Mouse (Mus musculus) kidney, postnatal 14 days (tissue): ENCODE measurements around the gene Igf1r.

Experiments used
- DNase-seq: peaks from one replicate; pipeline ENCODE4 v3.0.0; 2022; ENCODE audit warnings: mixed read lengths

Igf1r gene

DNA sequence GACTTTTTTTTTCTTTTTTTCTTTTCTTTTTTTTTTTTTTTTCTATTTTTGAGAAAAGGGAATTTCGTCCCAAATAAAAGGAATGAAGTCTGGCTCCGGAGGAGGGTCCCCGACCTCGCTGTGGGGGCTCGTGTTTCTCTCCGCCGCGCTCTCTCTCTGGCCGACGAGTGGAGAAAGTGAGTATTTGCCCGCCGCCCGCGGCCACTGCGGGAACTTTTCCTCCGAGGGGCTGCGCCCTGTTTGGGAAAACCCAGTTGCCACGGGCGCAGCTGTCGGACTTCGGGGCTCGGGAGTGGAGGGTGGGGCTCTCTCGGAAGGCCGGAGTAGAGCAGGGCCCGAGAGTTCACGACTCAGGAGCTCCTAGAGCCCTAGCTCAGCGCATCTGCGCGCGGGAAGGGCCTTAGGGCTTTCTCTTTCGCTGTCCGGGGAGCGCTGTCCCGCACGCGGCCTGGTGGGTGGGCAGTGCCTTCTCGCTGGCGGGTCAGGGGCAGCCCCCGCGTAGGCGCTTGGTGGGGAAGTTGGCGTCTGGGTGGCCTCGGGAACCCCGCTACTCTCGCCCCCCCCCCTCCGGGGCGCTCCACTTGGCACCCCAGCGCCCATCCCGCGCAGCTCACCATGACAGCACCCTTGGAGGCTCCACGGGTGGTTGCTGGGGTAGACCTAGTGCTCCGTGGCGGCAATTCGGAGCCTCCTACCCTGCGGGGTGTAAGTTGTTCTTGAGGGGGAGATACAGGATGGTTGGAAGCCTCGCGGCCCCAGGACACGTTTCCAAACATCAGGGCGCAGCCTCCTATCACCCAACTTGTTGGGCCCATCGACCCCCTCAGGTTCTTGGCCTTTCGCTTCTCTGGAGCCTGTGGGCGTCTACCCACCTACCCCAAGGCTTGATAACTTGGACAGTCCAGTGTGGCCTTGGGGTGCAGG is at the start of gene Igf1r:
Gene Igf1r, plus strand, starts transcription at position 51 of the 924 bp plus-strand sequence.
- peak; percentile 60 for DNase-seq

DNA sequence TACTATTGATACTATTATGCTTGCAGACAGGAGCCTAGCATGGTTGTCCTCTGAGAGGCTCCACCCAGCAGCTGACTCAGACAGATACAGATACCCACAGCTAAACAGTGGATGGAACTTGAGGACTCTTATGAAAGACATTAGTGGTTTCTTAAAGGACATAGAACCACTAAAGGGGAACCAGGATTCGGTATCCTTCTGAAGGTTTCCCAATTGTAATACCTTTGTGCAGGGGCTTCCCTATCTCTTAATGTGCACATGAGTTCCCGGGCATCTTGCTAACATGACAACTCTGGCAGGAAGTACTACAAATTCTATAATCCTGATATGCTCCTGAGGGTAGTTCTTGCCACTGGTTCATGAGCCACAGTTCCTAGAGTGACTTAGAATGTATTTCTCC is 46.3 kb upstream of the Igf1r start:
- DNase-seq, result no peak

DNA sequence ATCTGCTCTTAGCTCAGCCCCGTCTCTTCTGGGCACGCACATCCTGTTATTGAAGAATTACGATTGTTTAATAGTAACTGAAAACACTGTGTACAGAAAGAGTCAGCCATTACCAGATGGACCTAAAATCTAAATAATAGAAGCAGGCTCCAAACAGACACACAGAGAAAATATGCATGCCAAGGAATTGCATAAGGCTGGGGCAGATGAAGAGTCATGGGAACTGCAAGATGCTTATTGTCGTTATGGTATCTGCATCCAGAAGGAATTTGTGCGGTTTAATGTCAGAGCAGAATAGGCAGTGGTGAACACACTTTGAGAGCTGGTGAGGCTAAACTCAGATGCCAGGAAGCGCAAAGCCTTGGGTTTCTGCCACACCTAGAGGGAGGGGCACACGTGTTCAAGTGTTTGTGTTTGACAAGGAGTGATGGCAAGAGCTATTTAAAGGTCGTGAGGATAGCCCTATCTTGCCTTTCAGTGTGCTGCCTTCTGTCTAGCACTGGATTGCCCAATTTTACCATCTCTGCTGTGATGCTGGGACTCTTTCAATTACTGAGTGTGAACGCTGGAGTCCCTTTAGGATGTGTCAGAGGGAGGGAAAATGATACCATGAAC is 44.7 kb upstream of the Igf1r start:
- DNase-seq, result no peak

DNA sequence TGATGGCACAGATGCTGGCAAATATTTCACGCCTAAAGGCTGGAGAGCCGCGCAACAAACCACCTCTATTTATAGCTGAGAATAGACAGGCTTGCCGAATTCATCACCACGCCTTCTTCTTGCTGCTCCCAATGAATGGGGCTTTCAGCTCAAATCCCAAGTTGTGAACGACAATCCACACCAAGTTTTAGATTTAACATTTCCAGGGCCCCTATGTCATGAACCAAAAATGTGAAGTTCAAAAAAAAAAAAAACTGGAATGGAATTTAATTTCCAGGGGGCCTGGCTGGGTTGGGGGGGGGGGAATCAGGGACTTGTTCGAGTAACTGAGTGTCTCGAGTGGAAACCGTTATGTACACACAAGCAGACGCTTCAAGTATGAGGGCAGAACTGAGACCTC is 42.1 kb upstream of the Igf1r start:
- no peak for DNase-seq

DNA sequence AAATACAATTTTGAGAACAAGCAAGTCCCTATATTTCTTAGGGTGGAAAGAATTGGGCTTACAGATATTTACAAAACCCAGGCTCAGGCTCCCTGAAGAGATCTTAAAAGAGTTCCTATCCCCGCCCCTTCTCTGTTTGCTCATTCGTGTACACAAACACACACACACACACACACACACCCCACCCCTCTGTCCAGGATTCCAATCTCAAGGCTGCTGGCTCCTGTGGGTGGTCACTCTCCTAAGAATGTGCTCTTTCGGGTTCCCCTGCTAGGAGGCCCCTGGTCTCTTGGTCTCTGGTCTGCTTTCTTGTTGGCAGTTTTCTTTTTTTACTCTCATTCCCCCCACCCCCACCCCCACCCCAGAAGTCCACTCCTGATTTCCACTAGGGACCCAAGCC is 41.7 kb upstream of the Igf1r start:
- no peak for DNase-seq

DNA sequence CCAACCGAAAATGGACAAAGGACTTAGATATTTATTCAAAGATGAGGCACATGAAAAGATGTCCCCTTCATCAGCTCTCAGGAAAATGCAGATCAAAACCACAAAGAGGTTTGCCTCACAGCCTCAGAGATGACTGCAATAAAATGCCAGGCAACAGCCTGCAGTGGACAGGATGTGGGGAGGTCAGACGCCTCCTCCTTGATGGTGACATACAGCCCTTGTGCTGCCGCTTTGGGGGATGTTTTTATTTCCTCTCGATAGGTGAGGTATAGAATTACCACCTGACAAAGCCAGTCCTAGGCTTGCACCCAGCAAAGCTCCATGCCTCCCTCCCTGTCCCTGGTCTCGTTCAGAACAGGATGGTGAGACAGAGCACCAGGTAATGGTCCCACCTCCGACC is 40.8 kb upstream of the Igf1r start:
- DNase-seq, result no peak

DNA sequence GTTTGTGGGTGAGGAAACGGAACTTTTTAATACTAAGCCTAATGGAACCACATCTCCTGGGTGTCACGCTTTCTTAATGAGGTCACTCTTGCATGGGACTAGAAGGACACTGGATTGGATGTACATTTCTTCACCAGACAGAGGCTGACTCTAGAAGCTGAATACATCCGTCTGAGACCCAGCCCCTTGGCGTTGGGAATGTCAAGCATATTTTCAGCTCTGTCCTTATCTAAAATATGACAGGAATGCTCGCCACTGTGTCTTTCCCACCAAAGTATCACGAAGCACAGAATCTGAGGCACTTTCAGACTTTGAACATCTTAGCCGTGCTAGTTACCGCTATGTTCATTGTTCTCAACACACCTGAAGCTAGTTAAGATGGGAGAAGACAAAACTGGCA is 35.7 kb upstream of the Igf1r start:
- DNase-seq, result no peak

DNA sequence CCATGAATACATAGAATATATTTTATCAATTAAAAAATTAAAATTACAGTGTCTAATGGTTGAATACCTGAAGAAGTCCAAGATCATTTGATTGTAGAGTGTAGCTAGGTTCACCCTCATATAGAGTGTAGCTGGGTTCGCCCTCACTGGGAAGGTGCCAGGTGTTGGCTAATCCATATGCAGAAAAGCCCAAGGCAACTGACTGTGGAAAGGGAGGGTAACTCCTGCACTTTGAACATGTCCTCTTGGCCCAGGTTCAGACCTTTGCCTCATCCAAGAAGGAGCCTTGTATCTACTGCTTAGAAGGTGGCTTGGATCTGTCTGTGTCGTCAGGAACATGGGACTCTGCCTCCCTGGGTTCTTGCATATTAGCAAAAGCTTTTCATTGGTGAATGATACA is 34.9 kb upstream of the Igf1r start:
- peak; percentile 77 for DNase-seq

DNA sequence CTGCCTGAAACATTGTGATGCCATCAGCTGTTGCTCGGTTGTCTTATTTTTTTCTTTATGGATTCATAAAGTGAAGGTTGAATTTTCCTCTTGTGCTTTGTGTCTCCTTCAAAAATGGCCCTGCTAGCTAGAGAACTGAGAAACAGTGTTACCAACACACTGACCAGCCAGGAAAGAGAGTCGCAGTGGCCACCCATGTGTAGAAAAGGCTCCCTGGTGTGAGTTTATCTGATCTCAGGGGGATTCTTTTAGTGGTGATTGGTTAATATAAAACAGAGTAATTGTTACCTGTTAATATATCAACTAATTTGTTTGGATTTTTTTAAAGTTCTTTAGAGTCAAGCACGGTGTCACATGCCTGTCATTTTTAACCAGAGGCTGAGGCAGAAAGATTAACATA is 33.2 kb upstream of the Igf1r start:
- DNase-seq, result no peak

DNA sequence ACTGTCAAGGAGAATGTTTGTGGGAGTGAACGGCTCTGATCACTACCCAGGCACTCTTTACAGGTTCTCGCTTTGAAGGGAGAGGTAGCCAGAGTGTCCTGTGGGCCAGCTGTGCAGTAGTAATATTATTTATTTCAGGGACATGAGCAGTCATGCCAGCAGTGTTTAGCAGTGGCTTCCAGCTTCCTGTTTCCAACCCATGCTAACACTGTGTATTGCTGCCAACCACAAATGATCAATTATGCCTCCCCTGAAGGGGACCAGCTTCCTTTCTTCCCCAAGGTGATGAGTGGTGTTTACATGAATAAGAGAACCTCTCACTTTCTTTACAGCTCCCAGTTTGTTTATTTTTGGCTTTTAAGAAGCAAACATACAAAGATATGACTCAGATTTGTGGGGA is 28.4 kb upstream of the Igf1r start:
- no peak for DNase-seq

DNA sequence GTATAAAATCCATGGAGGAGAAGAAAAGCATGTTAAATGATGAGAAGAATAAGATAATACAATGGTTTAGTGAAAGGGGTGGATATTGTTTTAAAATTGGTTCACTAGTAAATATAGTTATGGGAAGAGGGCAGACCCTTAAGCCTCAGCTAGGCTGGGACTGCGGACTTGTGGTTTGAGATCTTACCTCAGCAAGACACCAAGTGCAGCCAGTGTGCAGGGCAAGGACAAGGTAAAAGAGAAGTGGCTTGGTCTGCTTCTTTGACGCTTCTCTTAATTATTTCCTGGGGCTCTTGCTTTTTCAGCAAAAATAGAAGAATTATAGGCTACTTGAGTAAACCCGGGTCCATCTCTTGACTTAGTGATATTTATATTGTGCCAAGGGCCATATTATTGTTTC is 22.5 kb upstream of the Igf1r start:
- no peak for DNase-seq

DNA sequence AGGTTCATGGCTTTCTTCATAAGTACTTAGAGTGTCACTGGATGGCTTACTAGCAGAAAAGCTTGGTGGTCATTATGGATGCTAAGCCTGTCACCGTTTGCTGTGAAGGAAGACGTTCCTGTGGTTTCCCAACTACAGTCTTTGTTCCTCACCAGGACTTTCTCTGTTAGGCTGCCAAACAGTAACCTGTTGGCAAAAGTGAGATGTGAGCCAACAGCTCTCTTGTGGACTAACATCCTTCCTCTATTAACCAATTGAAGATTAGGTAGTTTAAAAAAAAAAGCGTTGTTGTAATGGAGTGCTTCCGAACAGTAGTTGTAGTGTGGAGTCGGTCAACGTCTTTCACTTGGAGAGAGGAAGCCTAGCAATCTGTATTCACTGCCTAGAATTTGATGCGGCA is 15.8 kb upstream of the Igf1r start:
- no peak for DNase-seq

DNA sequence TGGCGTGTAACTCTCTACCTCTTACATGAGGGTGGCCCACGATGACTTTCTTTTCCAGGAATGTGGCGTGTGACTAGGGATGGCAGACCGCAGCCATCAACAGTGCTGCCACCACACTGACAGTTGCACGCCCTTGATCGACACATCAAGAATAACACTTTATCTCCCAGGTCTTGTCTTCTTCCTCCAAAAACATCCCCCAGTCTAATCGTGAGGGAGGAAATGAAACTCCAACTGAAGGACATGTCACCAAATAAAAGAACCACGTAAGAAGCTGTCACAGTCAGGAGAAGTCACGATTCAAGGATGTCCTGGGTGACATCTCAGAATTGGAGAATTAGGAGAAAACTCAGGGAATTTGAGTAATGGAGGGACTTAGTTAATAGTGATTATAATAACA is 8.8 kb upstream of the Igf1r start:
- DNase-seq, result no peak

DNA sequence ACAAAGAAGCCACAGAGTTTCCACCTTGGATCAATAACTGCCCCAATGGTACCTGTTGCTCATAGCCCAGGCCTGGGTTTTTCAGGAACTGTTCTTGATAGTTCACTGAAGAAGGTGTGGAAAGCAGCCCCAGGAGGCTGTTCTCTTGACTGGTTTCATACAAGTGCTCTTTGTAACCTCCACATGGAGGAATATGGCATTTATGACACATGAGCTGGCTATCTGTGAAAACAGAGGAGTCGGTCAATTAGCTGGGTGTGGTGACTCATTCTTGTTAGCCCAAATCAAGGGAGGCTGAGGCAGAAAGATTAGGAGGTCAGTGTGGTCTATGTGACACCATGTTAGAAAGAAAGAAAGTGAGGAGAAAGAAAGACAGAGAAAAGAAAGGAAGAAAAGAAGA is 5.7 kb upstream of the Igf1r start:
- DNase-seq, result no peak

DNA sequence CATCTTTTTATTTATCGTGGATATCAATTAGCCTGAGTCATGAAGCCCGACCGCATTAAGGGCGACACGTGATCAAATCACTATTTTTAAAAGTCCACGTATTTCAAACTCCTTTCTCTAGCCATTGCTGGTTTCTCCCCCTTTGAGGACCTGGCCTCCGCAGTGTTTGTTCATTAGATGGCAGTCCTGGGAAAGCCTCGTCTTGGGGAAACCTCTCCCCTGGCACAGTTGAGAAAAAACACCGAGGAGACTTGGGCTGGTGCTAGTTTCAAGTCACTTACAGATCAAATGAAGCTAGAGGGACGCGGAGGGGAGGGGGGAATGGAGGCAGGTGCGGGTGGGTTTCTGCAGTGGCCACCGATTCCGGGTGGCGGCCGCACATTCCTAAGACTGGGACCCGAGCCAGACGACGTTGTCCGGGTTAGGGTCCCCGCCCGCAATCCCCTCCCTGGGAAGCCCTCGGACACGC is 2.2 kb upstream of the Igf1r start:
- no peak for DNase-seq

DNA sequence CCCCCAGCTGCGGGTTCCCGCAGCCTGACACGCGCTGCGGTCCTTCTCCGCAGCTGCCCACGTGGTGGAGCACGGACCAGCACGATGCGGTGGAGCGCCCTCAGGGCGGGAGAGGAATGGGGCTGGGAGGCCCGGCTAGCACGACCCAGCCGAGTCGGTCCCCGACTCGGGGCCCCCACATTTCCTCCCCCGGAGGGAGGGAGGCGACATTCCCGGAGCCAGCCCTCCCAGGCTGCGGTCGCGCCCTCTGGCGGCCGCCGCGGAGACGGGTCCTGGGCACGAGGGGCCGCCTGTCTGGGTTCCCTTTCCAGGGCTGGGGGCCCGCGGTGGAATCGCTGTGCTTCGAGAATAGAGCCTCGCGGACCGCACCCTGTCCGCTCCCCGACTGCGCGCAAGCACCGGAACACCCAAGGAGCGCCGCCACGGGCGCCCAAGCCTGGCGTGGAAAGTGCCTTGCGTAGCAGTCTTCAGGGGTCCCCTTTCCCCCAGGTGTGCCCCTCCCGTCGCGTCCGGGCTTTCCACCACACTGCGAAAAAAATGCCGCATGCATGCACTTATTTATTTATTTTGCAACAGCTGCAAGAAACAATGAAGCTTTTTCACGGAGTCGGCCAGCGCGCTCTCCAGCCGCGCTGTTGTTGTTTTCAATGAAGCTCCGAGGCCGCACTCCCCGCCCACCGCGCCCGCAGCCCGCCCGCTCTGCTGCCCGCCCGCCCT is 1.7 kb upstream of the Igf1r start:
- DNase-seq, result peak; percentile 88

DNA sequence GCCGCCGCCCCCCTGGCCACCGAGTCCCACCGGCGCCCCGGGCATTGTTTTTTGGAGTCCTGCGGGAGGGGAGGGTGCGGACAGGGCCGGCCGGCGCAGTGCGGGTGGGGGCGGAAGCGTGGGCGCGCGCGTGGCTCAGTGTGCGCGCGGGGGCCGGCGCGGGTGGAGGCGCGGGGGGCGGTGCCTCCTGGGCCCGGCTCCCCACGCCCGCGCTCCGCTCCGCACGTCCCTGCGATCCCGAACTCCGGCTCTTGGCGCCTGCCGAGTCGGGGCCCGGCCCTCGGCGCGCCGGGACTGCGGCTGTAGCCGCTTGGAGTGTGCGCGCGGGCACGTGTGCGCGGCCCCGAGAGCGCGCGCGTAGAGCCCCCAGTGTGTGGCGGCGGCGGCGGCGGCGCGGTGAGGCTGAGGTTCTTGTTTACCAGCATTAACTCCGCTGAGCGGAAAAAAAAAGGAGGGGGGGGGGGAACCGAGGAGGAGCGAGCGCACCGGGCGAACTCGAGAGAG is 1.0 kb upstream of the Igf1r start:
- peak; percentile 98 for DNase-seq

DNA sequence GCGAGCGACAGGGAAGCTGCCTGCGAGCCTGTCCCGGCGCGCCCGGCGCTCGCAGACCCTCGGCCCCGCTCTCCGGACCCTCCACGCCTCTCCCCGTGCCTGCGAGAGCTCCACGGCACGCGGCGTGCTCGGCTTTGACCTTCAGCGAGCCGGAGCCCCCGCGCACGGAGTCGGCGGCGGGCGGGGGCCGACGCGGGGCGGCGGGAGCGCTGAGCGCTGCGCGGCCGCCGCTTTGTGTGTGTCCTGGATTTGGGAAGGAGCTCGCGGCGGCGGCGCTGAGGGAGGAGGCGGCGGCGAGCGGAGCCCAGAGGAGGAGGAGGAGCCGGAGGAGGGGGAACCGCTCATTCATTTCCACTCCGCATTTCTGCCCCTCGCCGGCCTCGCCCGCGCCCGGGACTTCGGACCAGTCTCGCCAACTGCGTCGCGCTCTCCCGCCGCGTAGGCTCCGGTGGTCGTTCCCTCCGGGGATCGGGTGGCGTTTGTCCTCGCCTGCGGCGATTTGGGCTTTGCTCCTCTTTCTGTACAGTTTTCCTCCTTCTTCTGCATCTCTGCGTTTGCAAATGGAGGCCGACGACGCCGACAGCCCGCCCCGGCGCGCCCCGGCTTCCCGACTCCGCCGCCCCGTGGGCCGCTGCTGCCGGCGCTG is 468 bp upstream of the Igf1r start:
- peak; percentile 90 for DNase-seq

DNA sequence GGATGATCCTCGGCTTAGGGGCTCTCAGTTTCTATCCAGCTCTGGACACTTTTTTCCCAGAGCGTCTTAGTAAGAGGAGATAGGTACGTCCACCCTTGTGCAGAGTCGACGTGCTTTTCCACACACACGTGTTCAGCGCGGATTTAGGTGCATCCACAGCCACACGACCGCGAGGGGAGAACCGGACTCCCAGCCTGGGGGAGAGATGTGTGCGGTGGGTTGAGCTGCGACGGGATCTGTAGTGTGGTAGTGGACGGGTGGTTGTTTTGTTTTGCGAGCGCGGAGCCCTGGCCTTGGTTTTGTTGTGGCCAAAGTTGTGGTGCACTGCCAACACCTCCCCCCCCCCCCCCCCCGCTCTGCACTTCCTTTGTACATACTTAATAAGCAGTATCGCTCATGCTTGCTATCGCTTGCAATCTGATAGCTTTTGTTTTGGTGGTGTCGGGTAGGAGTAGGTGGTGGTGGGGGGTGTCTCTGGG is 1.2 kb downstream of the Igf1r start:
- DNase-seq, result peak; percentile 43

DNA sequence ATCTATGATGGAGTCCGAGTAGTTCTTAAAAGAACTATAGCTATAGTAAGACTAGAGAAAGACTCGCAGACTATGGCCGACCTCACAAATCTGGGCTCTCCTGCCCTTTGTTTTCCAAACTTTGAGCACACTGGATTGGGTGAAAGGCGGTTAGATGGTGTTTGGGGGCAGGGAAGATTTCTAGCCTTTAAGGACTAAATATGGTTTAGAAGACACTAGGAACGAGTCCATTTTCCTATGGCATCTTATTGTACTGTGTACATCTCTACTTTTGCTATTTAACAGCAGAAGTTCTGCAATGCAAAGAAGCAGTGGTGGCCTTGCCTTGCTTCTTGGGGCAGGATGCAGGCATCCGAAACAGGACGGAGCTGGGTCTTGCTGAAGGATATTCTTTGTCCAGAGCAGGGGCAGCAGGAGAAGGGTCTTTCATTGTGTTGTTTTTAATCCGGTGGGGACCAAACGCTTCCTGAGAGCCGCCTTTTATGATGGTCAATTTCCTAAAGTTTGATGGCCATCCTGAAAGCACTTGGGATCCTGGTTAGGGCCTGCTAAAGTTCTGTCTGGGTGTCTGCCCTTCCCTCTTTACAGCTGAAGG is 2.1 kb downstream of the Igf1r start:
- DNase-seq, result no peak

DNA sequence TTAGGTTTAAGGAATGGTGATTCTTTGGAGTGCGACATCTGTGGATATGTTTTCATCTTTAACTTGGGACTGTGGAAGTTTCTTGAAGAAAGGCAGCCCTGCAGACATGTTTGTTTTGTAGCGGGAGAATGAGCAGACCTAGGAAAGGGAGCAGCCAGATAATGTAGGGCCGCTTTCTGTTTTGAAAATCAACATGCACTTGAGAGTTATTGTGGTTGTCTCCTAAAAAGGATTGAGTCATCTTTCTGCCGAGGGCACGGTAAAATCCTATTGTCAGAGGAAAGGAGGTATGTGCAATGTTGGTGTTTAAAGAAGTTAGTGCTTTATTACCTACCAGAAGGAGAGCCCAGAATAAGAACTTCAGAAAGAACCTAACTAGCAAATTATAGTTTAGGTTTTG is 2.6 kb downstream of the Igf1r start:
- DNase-seq, result no peak

DNA sequence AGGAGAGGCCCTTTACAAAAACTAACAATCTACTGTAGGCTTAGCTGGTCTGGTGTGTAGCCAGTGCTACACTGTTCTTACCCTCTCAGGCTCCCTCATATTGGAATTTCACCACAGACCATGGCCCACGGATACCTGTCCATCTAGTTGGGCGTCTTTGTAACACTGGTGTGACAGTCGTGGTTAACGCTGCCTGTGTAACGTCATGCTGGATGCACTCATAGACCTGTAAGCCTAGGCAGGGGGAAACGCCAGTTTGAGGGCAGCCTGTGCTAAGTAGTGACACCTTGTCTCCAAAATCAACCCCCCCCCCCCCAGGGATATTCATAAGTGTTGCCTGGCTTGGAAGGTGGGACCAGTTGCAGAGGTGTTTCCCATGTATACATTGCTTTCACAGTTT is 4.7 kb downstream of the Igf1r start:
- DNase-seq, result no peak
